Comparison of ENCODE assay signal across 9 mouse cellular contexts in the genomic region with DNA sequence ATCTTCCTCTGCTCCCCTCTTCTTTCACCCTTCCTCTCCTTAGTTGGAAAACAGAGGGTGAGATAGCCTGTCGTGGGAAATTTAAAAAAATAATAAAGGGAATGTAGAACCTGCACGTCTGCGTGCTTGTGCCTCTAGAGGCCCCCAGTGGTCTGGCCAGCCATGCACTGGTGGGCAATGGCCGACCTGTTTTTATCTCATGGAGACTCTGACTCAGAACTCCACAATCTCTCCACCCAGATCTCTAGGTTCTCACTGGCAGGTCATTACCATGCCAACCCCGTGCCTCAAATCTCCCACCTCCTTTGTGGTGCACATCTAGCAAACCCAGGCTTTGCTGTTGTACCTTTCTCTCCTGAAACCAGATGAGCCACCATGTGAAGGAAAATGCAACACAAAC. TPM values are rescaled to one million over a fixed set of nuclear protein-coding genes. Genes with fewer than 3 reads are reported as not detected.
DNase-seq lines count a peak whose midpoint lies in the region; ATAC-seq and TF ChIP-seq lines count a peak whose summit lies in the region.
"Had no signal": no experiment of that assay in that cellular context is flagged by ENCODE, and none has a peak within 500 bp of the region (broad histone marks: within the 10 kb centered on the region; RNA-seq: fewer than 3 reads in every experiment).

No protein-coding gene starts in this region.

- no peak for DNase-seq in kidney, adult 2 months
- no peak for DNase-seq in kidney, postnatal 14 days
- peak; percentile 67 for DNase-seq in CH12.LX (ENCODE audit: extremely low read depth)
- DNase-seq in liver, embryonic 14.5 days (ENCODE audit: low read depth in 3 of 3, low spot score in 3 of 3): peak in 1 of 3 experiments; percentile 4
- DNase-seq in yolk sac, embryonic 10.5 days (ENCODE audit: low spot score): no peak
- no peak for DNase-seq in adrenal gland, adult 18-20 months (ENCODE audit: low spot score in 2 of 2)
- no peak for DNase-seq in thymus, adult 18-20 months
- DNase-seq: cerebellum, adult 9-10 months had no signal

- ATAC-seq in common myeloid progenitor, adult 5-6 weeks (replicated peaks; ENCODE audit: low read depth, poor library complexity, severe bottlenecking): peak; percentile 60
- ATAC-seq in liver, embryonic 14.5 days (ENCODE audit: insufficient read depth): peak; percentile 62; the same call in 1 of the 2 replicates

- TF ChIP-seq POLR2A in kidney, adult 2 months (IDR thresholded peaks at IDR 0.05; ENCODE audit: low read depth, low read length): no peak
- no peak for TF ChIP-seq POLR2A in CH12.LX (IDR thresholded peaks at IDR 0.05; ENCODE audit: low read depth, low read length)

- dilution Hi-C loops in CH12.LX (cut with MboI; ENCODE audit: extremely low pct_ligation_motif_present, extremely low pct_unique_long_range_greater_than_20kb, low sequenced_read_pairs): no loop called here

- H3K4me2 ChIP-seq in CH12.LX (ENCODE audit: insufficient read depth, low read depth, poor library complexity, severe bottlenecking): peak overlapping the region; percentile 79; the same call in 1 of the 2 replicates
- peak overlapping the region; percentile 56 for H3K4me2 ChIP-seq in liver, embryonic 14.5 days (ENCODE audit: low read depth)

- WGBS in kidney, adult 2 months: 15% methylated on average over 5 of the region's 5 CpGs
- WGBS in liver, embryonic 14.5 days (ENCODE audit: insufficient replicate concordance): 9% methylated on average over 5 of the region's 5 CpGs

- TF ChIP-seq EP300 in CH12.LX (IDR thresholded peaks at IDR 0.05; ENCODE audit: low read length): no peak
- TF ChIP-seq EP300 in liver, embryonic 14.5 days (IDR thresholded peaks at IDR 0.05; ENCODE audit: low read depth): no peak

- TF ChIP-seq RAD21 in CH12.LX (IDR thresholded peaks at IDR 0.05; ENCODE audit: low read depth, low read length): peak; percentile 12

- no peaks in the 10 kb centered on the region for H3K4me1 ChIP-seq in kidney, adult 2 months (ENCODE audit: control insufficient read depth, insufficient read depth, low read length)
- peaks cover 0 to 6% of the 10 kb centered on the region in 2 experiments; a peak in 1 of 4 replicates for H3K4me1 ChIP-seq in CH12.LX (ENCODE audit: control insufficient read depth in 1 of 2, insufficient read depth in 2 of 2)
- peaks cover 2 to 3% of the 10 kb centered on the region in 2 experiments; a peak in 1 of 4 replicates for H3K4me1 ChIP-seq in liver, embryonic 14.5 days (replicated peaks; ENCODE audit: control insufficient read depth in 2 of 2, insufficient read depth in 2 of 2, low read length in 1 of 2)

- in situ Hi-C loops in CH12.LX (cut with MboI; ENCODE audit: low pct_ligation_motif_present, low pct_unique_long_range_greater_than_20kb, low sequenced_read_pairs): no loop called here

- no peaks in the 10 kb centered on the region for H3K36me3 ChIP-seq in kidney, adult 2 months (ENCODE audit: control insufficient read depth, insufficient read depth, low read length)
- H3K36me3 ChIP-seq in CH12.LX (replicated peaks in 1 of 2; ENCODE audit: control insufficient read depth in 1 of 2, insufficient read depth in 1 of 2, low read length in 1 of 2): no peaks in the 10 kb centered on the region
- no peaks in the 10 kb centered on the region for H3K36me3 ChIP-seq in liver, embryonic 14.5 days (replicated peaks; ENCODE audit: control insufficient read depth, insufficient read depth, low read depth)

- H3K4me3 ChIP-seq in kidney, adult 2 months (ENCODE audit: insufficient read depth, low read depth, low read length): peak overlapping the region; percentile 32; the same call in 1 of the 2 replicates
- H3K4me3 ChIP-seq in CH12.LX (replicated peaks in 1 of 3; ENCODE audit: low read depth in 2 of 3, low read length in 2 of 3, poor library complexity in 1 of 3): peak overlapping the region; percentile 57 to 59 (median 57)
- H3K4me3 ChIP-seq in liver, embryonic 14.5 days (ENCODE audit: insufficient read depth in 1 of 2, low read depth in 2 of 2, low read length in 2 of 2): peak overlapping the region; percentile 34 to 40; a peak in 3 of 4 replicates

- H3K27ac ChIP-seq in kidney, adult 2 months (ENCODE audit: insufficient read depth, low read depth, low read length): no peak overlapping the region
- peak overlapping the region; percentile 60 for H3K27ac ChIP-seq in CH12.LX (ENCODE audit: insufficient read depth, low read depth)
- no peak overlapping the region for H3K27ac ChIP-seq in liver, embryonic 14.5 days

- no peaks in the 10 kb centered on the region for H3K9me3 ChIP-seq in CH12.LX (replicated peaks; ENCODE audit: low read length)
- H3K9me3 ChIP-seq in liver, embryonic 14.5 days (ENCODE audit: control insufficient read depth, low read length): no peaks in the 10 kb centered on the region

- no peaks in the 10 kb centered on the region for H3K27me3 ChIP-seq in kidney, adult 2 months (replicated peaks; ENCODE audit: control insufficient read depth, insufficient read depth, low read length)
- no peaks in the 10 kb centered on the region for H3K27me3 ChIP-seq in CH12.LX (replicated peaks)
- H3K27me3 ChIP-seq in liver, embryonic 14.5 days (ENCODE audit: control insufficient read depth, insufficient read depth, low read length): no peaks in the 10 kb centered on the region

- H3K9ac ChIP-seq in CH12.LX (ENCODE audit: insufficient read depth, low read depth): peak overlapping the region; percentile 75
- peak overlapping the region; percentile 43 for H3K9ac ChIP-seq in liver, embryonic 14.5 days (replicated peaks)

- no peak for TF ChIP-seq CTCF in kidney, adult 2 months (conservative IDR thresholded peaks at IDR 0.05; ENCODE audit: insufficient read depth, insufficient read length, low read depth, low read length)
- TF ChIP-seq CTCF in CH12.LX (conservative IDR thresholded peaks at IDR 0.05 in 1 of 2, IDR thresholded peaks at IDR 0.05 in 1 of 2; ENCODE audit: low read depth in 2 of 2, low read length in 2 of 2): peak in 1 of 2 experiments; percentile 53; a peak in 2 of 4 replicates
- TF ChIP-seq CTCF in liver, embryonic 14.5 days (IDR thresholded peaks at IDR 0.05; ENCODE audit: low read depth): no peak

- no peaks in the 10 kb centered on the region for H3K79me2 ChIP-seq in CH12.LX (replicated peaks; ENCODE audit: control insufficient read depth, extremely low read depth, insufficient read depth, poor library complexity, severe bottlenecking)

TF ChIP-seq in CH12.LX, 34 proteins besides CTCF, POLR2A, EP300 and RAD21 (continues in another document):
- no peak for TF ChIP-seq ZMIZ1 (IDR thresholded peaks at IDR 0.05; ENCODE audit: low read depth, low read length)
- no peak for TF ChIP-seq USF1 (IDR thresholded peaks at IDR 0.05; ENCODE audit: low read depth, low read length)
- no peak for TF ChIP-seq RCOR1 (conservative IDR thresholded peaks at IDR 0.05; ENCODE audit: low read depth, low read length)
- TF ChIP-seq TCF12 (IDR thresholded peaks at IDR 0.05; ENCODE audit: low read depth, low read length): no peak; the same call in 1 of the 2 replicates
- no peak for TF ChIP-seq E2F4 (IDR thresholded peaks at IDR 0.05; ENCODE audit: insufficient replicate concordance, low read depth, low read length)
- peak; percentile 70 for TF ChIP-seq ZNF384 (IDR thresholded peaks at IDR 0.05; ENCODE audit: low read depth, low read length)
- no peak for TF ChIP-seq UBTF (IDR thresholded peaks at IDR 0.05; ENCODE audit: low read depth, low read length)

RNA-seq across cellular contexts. Expression of gene Oscar, which starts 21.3 kb away (rescaled TPM):
- 0.19 and 0.26 TPM in 2 replicates for polyA plus RNA-seq in kidney, adult 2 months (2012; rRNA removed)
- total RNA-seq in CH12.LX (2012; rRNA removed) (not detected in 2 replicates), CH12.LX (2014; rRNA removed) (not detected in 2 replicates)
- 0.39 and 0.45 TPM in 2 replicates for polyA plus RNA-seq in CH12.LX (2012; ENCODE audit: insufficient read length, low read depth)
- not detected in 2 replicates for total RNA-seq in common myeloid progenitor, adult 5-6 weeks (2017)
- 0.03 and 0.06 TPM in 2 replicates for polyA plus RNA-seq in liver, embryonic 14.5 days (2012; rRNA removed)
- polyA plus RNA-seq in liver, embryonic 14.5 days (2014; fragmentation: Nextera tagmentation; extraction: Ambion mirVana): not detected in 2 replicates
- under 1 TPM; 0.22 to 0.30 TPM for total RNA-seq in adrenal gland, adult 18-20 months (2021)

RNA-seq across cellular contexts. Expression of gene Ndufa3, which starts 22.5 kb away (rescaled TPM):
- 722 and 885 TPM in 2 replicates for polyA plus RNA-seq in kidney, adult 2 months (2012; rRNA removed)
- total RNA-seq in CH12.LX (2012; rRNA removed) (261 and 292 TPM in 2 replicates), CH12.LX (2014; rRNA removed) (50.6 and 58.9 TPM in 2 replicates)
- 297 and 307 TPM in 2 replicates for polyA plus RNA-seq in CH12.LX (2012; ENCODE audit: insufficient read length, low read depth)
- total RNA-seq in common myeloid progenitor, adult 5-6 weeks (2017): 132 and 142 TPM in 2 replicates
- 106 and 107 TPM in 2 replicates for polyA plus RNA-seq in liver, embryonic 14.5 days (2012; rRNA removed)
- polyA plus RNA-seq in liver, embryonic 14.5 days (2014; fragmentation: Nextera tagmentation; extraction: Ambion mirVana): 351 and 354 TPM in 2 replicates
- total RNA-seq in adrenal gland, adult 18-20 months (2021): 100 to 1,000 TPM; 743 to 913 TPM

RNA-seq across cellular contexts. Expression of gene Tfpt, which starts 35.0 kb away (rescaled TPM):
- 7.6 and 9.9 TPM in 2 replicates for polyA plus RNA-seq in kidney, adult 2 months (2012; rRNA removed)
- total RNA-seq in CH12.LX (2012; rRNA removed): 28.8 and 33.2 TPM in 2 replicates
- total RNA-seq in CH12.LX (2014; rRNA removed): 15.1 and 15.9 TPM in 2 replicates
- 38.6 and 44.0 TPM in 2 replicates for polyA plus RNA-seq in CH12.LX (2012; ENCODE audit: insufficient read length, low read depth)
- total RNA-seq in common myeloid progenitor, adult 5-6 weeks (2017): 30.3 and 32.8 TPM in 2 replicates
- 6.4 and 10.7 TPM in 2 replicates for polyA plus RNA-seq in liver, embryonic 14.5 days (2012; rRNA removed)
- polyA plus RNA-seq in liver, embryonic 14.5 days (2014; fragmentation: Nextera tagmentation; extraction: Ambion mirVana): 7.7 and 8.0 TPM in 2 replicates
- 10 to 100 TPM; 19.0 to 27.7 TPM for total RNA-seq in adrenal gland, adult 18-20 months (2021)

RNA-seq across cellular contexts. Expression of gene Prpf31, which starts 35.1 kb away (rescaled TPM):
- polyA plus RNA-seq in kidney, adult 2 months (2012; rRNA removed): 21.3 and 24.1 TPM in 2 replicates
- total RNA-seq in CH12.LX (2012; rRNA removed) (99.2 and 125 TPM in 2 replicates), CH12.LX (2014; rRNA removed) (117 and 119 TPM in 2 replicates)
- 171 and 204 TPM in 2 replicates for polyA plus RNA-seq in CH12.LX (2012; ENCODE audit: insufficient read length, low read depth)
- total RNA-seq in common myeloid progenitor, adult 5-6 weeks (2017): 103 and 108 TPM in 2 replicates
- 19.9 and 28.4 TPM in 2 replicates for polyA plus RNA-seq in liver, embryonic 14.5 days (2012; rRNA removed)
- polyA plus RNA-seq in liver, embryonic 14.5 days (2014; fragmentation: Nextera tagmentation; extraction: Ambion mirVana): 46.4 and 48.3 TPM in 2 replicates
- 10 to 100 TPM; 34.4 to 37.6 TPM for total RNA-seq in adrenal gland, adult 18-20 months (2021)

RNA-seq across cellular contexts. Expression of gene Cnot3, which starts 50.4 kb away (rescaled TPM):
- 41.9 and 45.0 TPM in 2 replicates for polyA plus RNA-seq in kidney, adult 2 months (2012; rRNA removed)
- total RNA-seq in CH12.LX (2012; rRNA removed) (20.9 and 21.1 TPM in 2 replicates), CH12.LX (2014; rRNA removed) (5.8 and 10.5 TPM in 2 replicates)
- polyA plus RNA-seq in CH12.LX (2012; ENCODE audit: insufficient read length, low read depth): 68.3 and 76.9 TPM in 2 replicates
- 22.7 and 48.4 TPM in 2 replicates for total RNA-seq in common myeloid progenitor, adult 5-6 weeks (2017)
- polyA plus RNA-seq in liver, embryonic 14.5 days (2012; rRNA removed): 27.0 and 30.2 TPM in 2 replicates
- polyA plus RNA-seq in liver, embryonic 14.5 days (2014; fragmentation: Nextera tagmentation; extraction: Ambion mirVana): 20.2 and 20.8 TPM in 2 replicates
- total RNA-seq in adrenal gland, adult 18-20 months (2021): 10 to 100 TPM; 52.8 to 53.6 TPM
